Comparison of ENCODE assay signal across 32 mouse cellular contexts in the genomic region with DNA sequence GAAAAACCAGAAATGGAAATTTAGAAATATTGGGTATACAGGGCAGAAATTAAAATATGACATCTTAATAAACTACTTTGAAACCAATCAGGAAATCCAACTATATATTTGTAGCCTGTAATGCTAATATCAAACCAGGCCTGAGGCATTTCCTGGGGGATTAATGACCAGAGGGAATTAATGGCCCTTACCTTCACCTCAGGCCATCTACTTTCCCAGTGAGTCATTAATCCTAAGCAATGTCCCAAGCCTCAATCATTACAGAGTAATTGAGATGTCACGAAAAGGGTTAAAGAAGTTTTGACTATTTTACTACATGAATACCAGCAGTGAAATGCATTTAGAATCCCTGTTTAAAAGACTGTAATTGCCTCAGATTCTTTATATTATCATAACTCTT.
"Had no signal": no experiment of that assay in that cellular context is flagged by ENCODE, and none has a peak within 500 bp of the region (broad histone marks: within the 10 kb centered on the region; RNA-seq: fewer than 3 reads in every experiment).

No protein-coding gene starts in this region.

- H3K4me3 ChIP-seq: heart, adult 2 months; heart, embryonic 10.5 days; heart, embryonic 12.5 days; heart, embryonic 13.5 days; heart, embryonic 15.5 days; hindbrain, embryonic 10.5 days; hindbrain, embryonic 12.5 days; hindbrain, embryonic 13.5 days; hindbrain, embryonic 15.5 days; intestine, embryonic 15.5 days; layer of hippocampus, adult 2 months; left cerebral cortex, adult 2 months had no signal

- H3K36me3 ChIP-seq: heart, embryonic 10.5 days; heart, embryonic 12.5 days; heart, embryonic 13.5 days; heart, embryonic 15.5 days; hindbrain, embryonic 10.5 days; hindbrain, embryonic 12.5 days; hindbrain, embryonic 13.5 days; hindbrain, embryonic 15.5 days; intestine, embryonic 15.5 days had no signal

- ATAC-seq: hindbrain, embryonic 16.5 days; hindbrain, postnatal 0 days; inflammation-experienced regulatory T-cells, adult 6 months; intestine, embryonic 15.5 days; intestine, embryonic 16.5 days; intestine, postnatal 0 days had no signal

- H3K27me3 ChIP-seq: heart, embryonic 12.5 days; heart, embryonic 13.5 days; heart, embryonic 15.5 days; hindbrain, embryonic 12.5 days; hindbrain, embryonic 13.5 days; hindbrain, embryonic 15.5 days; intestine, embryonic 15.5 days had no signal

- DNase-seq: heart, adult 2 months; heart, postnatal 10 days; heart, postnatal 14 days; heart, postnatal 36 days; heart, postnatal 4 days; kidney, adult 11 months; kidney, adult 2 months; kidney, adult 8-10 months; kidney, postnatal 14 days; kidney, postnatal 25 days; kidney, postnatal 36 days; kidney, postnatal 4 days; layer of hippocampus, adult 9-11 months; layer of hippocampus, postnatal 36 days had no signal

- H3K4me1 ChIP-seq: heart, embryonic 10.5 days; heart, embryonic 12.5 days; heart, embryonic 13.5 days; heart, embryonic 15.5 days; hindbrain, embryonic 10.5 days; hindbrain, embryonic 12.5 days; hindbrain, embryonic 13.5 days; hindbrain, embryonic 15.5 days; intestine, embryonic 15.5 days had no signal

- H3K9me3 ChIP-seq: heart, embryonic 10.5 days; heart, embryonic 13.5 days; heart, embryonic 15.5 days; hindbrain, embryonic 10.5 days; hindbrain, embryonic 12.5 days; hindbrain, embryonic 13.5 days; hindbrain, embryonic 15.5 days; intestine, embryonic 15.5 days had no signal

- H3K27ac ChIP-seq: heart, adult 2 months; heart, embryonic 10.5 days; heart, embryonic 13.5 days; heart, embryonic 15.5 days; hindbrain, embryonic 10.5 days; hindbrain, embryonic 12.5 days; hindbrain, embryonic 13.5 days; hindbrain, embryonic 14.5 days; hindbrain, embryonic 15.5 days; hindbrain, postnatal 0 days; intestine, embryonic 15.5 days; layer of hippocampus, adult 2 months; left cerebral cortex, adult 2 months had no signal

- H3K9ac ChIP-seq: heart, embryonic 12.5 days; heart, embryonic 13.5 days; heart, embryonic 15.5 days; hindbrain, embryonic 12.5 days; hindbrain, embryonic 13.5 days; hindbrain, embryonic 14.5 days; hindbrain, embryonic 15.5 days; intestine, embryonic 15.5 days had no signal

- H3K4me2 ChIP-seq: heart, embryonic 11.5 days; heart, embryonic 12.5 days; heart, embryonic 13.5 days; heart, embryonic 15.5 days; hindbrain, embryonic 12.5 days; hindbrain, embryonic 13.5 days; hindbrain, embryonic 14.5 days; hindbrain, embryonic 15.5 days; intestine, embryonic 15.5 days had no signal
